Comparison of ENCODE assay signal across 9 mouse cellular contexts in the genomic region with DNA sequence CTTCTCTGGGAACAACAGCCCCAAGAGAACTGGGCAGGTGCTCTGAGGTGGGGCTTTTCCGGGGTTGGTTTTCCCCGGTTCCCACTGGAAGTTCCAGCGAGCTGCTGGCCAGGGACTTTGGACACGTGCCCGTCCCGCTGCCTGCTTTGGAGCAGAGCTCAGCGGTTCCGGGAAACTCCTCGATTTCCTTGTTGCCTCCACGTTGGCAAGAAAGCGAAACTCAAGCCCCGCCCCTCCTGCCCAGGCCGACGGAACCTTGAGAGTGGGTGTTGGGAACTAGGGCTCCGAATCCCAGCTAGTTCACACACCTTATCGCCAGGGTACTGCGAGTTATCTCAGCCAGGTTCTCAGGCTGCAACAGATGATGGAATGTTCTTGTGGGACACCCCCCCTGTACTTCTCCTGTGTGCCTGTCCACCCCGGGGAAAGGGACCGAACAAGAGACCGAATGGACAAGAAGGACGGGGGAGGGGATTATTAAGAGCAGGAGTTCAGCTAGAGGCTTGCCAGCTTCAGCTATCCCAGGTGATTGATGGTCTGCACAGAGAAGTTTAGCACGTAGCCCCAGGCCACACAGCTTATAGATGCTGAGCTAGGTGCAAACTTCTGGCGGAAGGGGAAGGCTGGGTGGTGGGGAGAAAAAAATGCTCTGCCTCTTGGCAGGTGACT. TPM values are rescaled to one million over a fixed set of nuclear protein-coding genes. Genes with fewer than 3 reads are reported as not detected.
A peak's percentile ranks its signal among the peaks of the same experiment; 100 is the strongest.
DNase-seq lines count a peak whose midpoint lies in the region; ATAC-seq and TF ChIP-seq lines count a peak whose summit lies in the region.
"Had no signal": no experiment of that assay in that cellular context is flagged by ENCODE, and none has a peak within 500 bp of the region (broad histone marks: within the 10 kb centered on the region; RNA-seq: fewer than 3 reads in every experiment).

No protein-coding gene starts in this region.

- WGBS in forebrain, embryonic 14.5 days: 8% methylated on average over 23 of the region's 23 CpGs
- WGBS in hindbrain, embryonic 10.5 days: 9% methylated on average over 23 of the region's 23 CpGs

- H3K9me3 ChIP-seq in forebrain, embryonic 14.5 days (replicated peaks; ENCODE audit: control insufficient read depth, low read length): no peaks in the 10 kb centered on the region
- no peaks in the 10 kb centered on the region for H3K9me3 ChIP-seq in hindbrain, embryonic 10.5 days
- H3K9me3 ChIP-seq in megakaryocyte, embryonic 14.5 days: no peaks in the 10 kb centered on the region

- no peak for TF ChIP-seq CTCF in left cerebral cortex, adult 2 months (IDR thresholded peaks at IDR 0.05)

- peak overlapping the region; percentile 22; the same call in 1 of the 2 replicates for H3K4me3 ChIP-seq in forebrain, embryonic 14.5 days (ENCODE audit: low read depth, low read length)
- peak overlapping the region; percentile 52 for H3K4me3 ChIP-seq in hindbrain, embryonic 10.5 days
- peak overlapping the region; percentile 49 for H3K4me3 ChIP-seq in left cerebral cortex, adult 2 months
- H3K4me3 ChIP-seq in megakaryocyte, embryonic 14.5 days (replicated peaks): peak overlapping the region; percentile 99

- no peak overlapping the region for H3K27ac ChIP-seq in forebrain, embryonic 14.5 days (ENCODE audit: low read depth, low read length)
- H3K27ac ChIP-seq in hindbrain, embryonic 10.5 days: peak overlapping the region; percentile 84; the same call in 1 of the 2 replicates
- peak overlapping the region; percentile 86 for H3K27ac ChIP-seq in left cerebral cortex, adult 2 months

- intact Hi-C loops in left cerebral cortex, adult 2 months (cut with DNase I): no loop called here

- DNase-seq in MEL-GATA-1-ER (ENCODE audit: extremely low read depth, low read depth): peak; percentile 22
- DNase-seq in cerebellum, adult 11-12 months: peak; percentile 56
- DNase-seq in forebrain, embryonic 14.5 days (ENCODE audit: low spot score): peak; percentile 60
- peak; percentile 36 for DNase-seq in hindbrain, embryonic 10.5 days (ENCODE audit: low spot score)
- peak; percentile 33 to 37 for DNase-seq in left cerebral cortex, adult 2 months (ENCODE audit: extremely low spot score in 1 of 2, low spot score in 2 of 2)
- peak; percentile 27 for DNase-seq in spleen, adult 12 weeks (ENCODE audit: low spot score)

- peak overlapping the region; percentile 58 for H3K4me2 ChIP-seq in forebrain, embryonic 14.5 days (ENCODE audit: low read length)

- H3K27me3 ChIP-seq in forebrain, embryonic 14.5 days (replicated peaks; ENCODE audit: control insufficient read depth, insufficient read depth, low read length): peaks cover 7% of the 10 kb centered on the region; the same call in 1 of the 2 replicates
- peaks cover 92% of the 10 kb centered on the region for H3K27me3 ChIP-seq in hindbrain, embryonic 10.5 days (ENCODE audit: insufficient read depth, poor library complexity, severe bottlenecking)
- no peaks in the 10 kb centered on the region for H3K27me3 ChIP-seq in megakaryocyte, embryonic 14.5 days (replicated peaks)

- ATAC-seq in forebrain, embryonic 14.5 days: peak; percentile 18; the same call in 1 of the 2 replicates
- ATAC-seq in frontal cortex, adult (ENCODE audit: low TSS enrichment): no peak

- H3K36me3 ChIP-seq in forebrain, embryonic 14.5 days (ENCODE audit: control insufficient read depth, insufficient read depth, low read length): no peaks in the 10 kb centered on the region
- H3K36me3 ChIP-seq in hindbrain, embryonic 10.5 days: no peaks in the 10 kb centered on the region
- H3K36me3 ChIP-seq in megakaryocyte, embryonic 14.5 days (replicated peaks; ENCODE audit: low read length): no peaks in the 10 kb centered on the region

- H3K9ac ChIP-seq in forebrain, embryonic 14.5 days (ENCODE audit: low read length): peak overlapping the region; percentile 32; the same call in 1 of the 2 replicates

- H3K4me1 ChIP-seq in forebrain, embryonic 14.5 days (ENCODE audit: control insufficient read depth, insufficient read depth, low read length): peaks cover 20% of the 10 kb centered on the region
- H3K4me1 ChIP-seq in hindbrain, embryonic 10.5 days (replicated peaks): peaks cover 48% of the 10 kb centered on the region
- peaks cover 72% of the 10 kb centered on the region for H3K4me1 ChIP-seq in megakaryocyte, embryonic 14.5 days

RNA-seq across cellular contexts. Expression of gene Irf1, which starts 6.9 kb away (rescaled TPM):
- polyA plus RNA-seq in forebrain, embryonic 14.5 days (2014; fragmentation: Nextera tagmentation; extraction: Ambion mirVana): 3.0 and 3.8 TPM in 2 replicates
- 3.6 and 4.2 TPM in 2 replicates for polyA plus RNA-seq in hindbrain, embryonic 10.5 days (2016; fragmentation: Nextera tagmentation; extraction: Ambion mirVana)
- 1 to 10 TPM; 6.6 to 8.2 TPM for total RNA-seq in left cerebral cortex, adult 2 months (2021)
- 5.1 TPM in 1 of 2 replicates, not detected in the other for polyA plus RNA-seq in megakaryocyte, embryonic 14.5 days (2012; ENCODE audit: insufficient read depth, low replicate concordance)

RNA-seq across cellular contexts. Expression of gene Gm17334, which starts 10.0 kb away (rescaled TPM):
- not detected in 2 replicates for polyA plus RNA-seq in forebrain, embryonic 14.5 days (2014; fragmentation: Nextera tagmentation; extraction: Ambion mirVana)
- polyA plus RNA-seq in hindbrain, embryonic 10.5 days (2016; fragmentation: Nextera tagmentation; extraction: Ambion mirVana): not detected in 2 replicates
- 1 to 10 TPM in 1 of 2 experiments, under 1 TPM in 1; 0.52 to 1.1 TPM for total RNA-seq in left cerebral cortex, adult 2 months (2021)
- not detected in 2 replicates for polyA plus RNA-seq in megakaryocyte, embryonic 14.5 days (2012; ENCODE audit: insufficient read depth, low replicate concordance)

RNA-seq across cellular contexts. Expression of gene Il5, which starts 42.4 kb away (rescaled TPM):
- polyA plus RNA-seq in forebrain, embryonic 14.5 days (2014; fragmentation: Nextera tagmentation; extraction: Ambion mirVana): not detected in 2 replicates
- not detected in 2 replicates for polyA plus RNA-seq in hindbrain, embryonic 10.5 days (2016; fragmentation: Nextera tagmentation; extraction: Ambion mirVana)
- total RNA-seq in left cerebral cortex, adult 2 months (2021): not detected
- not detected in 2 replicates for polyA plus RNA-seq in megakaryocyte, embryonic 14.5 days (2012; ENCODE audit: insufficient read depth, low replicate concordance)
- total RNA-seq: hematopoietic stem cell, adult 5-6 weeks had no signal

RNA-seq across cellular contexts. Expression of gene Rad50, which starts 55.8 kb away (rescaled TPM):
- 10.6 and 11.0 TPM in 2 replicates for polyA plus RNA-seq in forebrain, embryonic 14.5 days (2014; fragmentation: Nextera tagmentation; extraction: Ambion mirVana)
- 13.7 and 21.9 TPM in 2 replicates for polyA plus RNA-seq in hindbrain, embryonic 10.5 days (2016; fragmentation: Nextera tagmentation; extraction: Ambion mirVana)
- 10 to 100 TPM; 10.9 to 12.0 TPM for total RNA-seq in left cerebral cortex, adult 2 months (2021)
- polyA plus RNA-seq in megakaryocyte, embryonic 14.5 days (2012; ENCODE audit: insufficient read depth, low replicate concordance): 2.9 and 3.2 TPM in 2 replicates

Comparison
In these comparisons a context has a peak if more than half of its experiments do, and no peak if none do; other contexts are left out.
1. H3K4me3 ChIP-seq: peak in every context shown above with its lines; median percentile 99 in megakaryocyte, embryonic 14.5 days; 52 in hindbrain, embryonic 10.5 days; 49 in left cerebral cortex, adult 2 months; 22 in forebrain, embryonic 14.5 days.